In the genomic region with DNA sequence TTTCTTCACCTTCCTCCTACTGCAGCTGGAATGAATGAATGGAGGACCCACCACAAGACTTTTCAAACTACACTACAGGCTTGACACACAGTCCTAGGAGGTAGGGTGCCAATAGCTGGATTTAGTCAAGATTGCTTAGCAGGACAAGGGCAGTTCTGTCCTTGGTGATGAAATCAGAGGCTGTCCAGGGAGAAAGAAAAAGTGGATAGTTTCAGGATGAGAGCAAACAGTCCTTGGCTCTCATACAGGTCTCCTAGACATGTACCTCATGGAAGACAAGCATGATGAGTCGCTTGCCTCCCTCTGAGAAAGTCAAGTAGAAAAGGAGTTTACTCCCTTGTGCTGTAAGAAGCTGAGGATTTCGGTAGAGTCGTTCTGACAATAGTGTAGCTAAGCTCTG, we compare ENCODE assay signal across 14 mouse cellular contexts. TPM values are rescaled to one million over a fixed set of nuclear protein-coding genes. Genes with fewer than 3 reads are reported as not detected.
DNase-seq lines count a peak whose midpoint lies in the region.
"Had no signal": no experiment of that assay in that cellular context is flagged by ENCODE, and none has a peak within 500 bp of the region (broad histone marks: within the 10 kb centered on the region; RNA-seq: fewer than 3 reads in every experiment).

No protein-coding gene starts in this region.

- DNase-seq in adrenal gland, adult 2 months, result peak; percentile 43
- no peak for DNase-seq in adrenal gland, postnatal 25 days
- DNase-seq in NIH3T3 (ENCODE audit: low read depth), result peak; percentile 54
- no peak for DNase-seq in lung, postnatal 25 days (ENCODE audit: low spot score)
- no peak for DNase-seq in lung, postnatal 36 days
- DNase-seq: adrenal gland, adult 8-10 months; adrenal gland, postnatal 36 days; B cell, adult 2 months; cerebellum, adult 11-12 months; cerebellum, adult 2 months; cerebellum, adult 9-10 months; cerebellum, postnatal 10 days; cerebellum, postnatal 25 days; forebrain, postnatal 0 days had no signal

RNA-seq across cellular contexts. Expression of a gene that starts 16.7 kb away (rescaled TPM):
- 10 to 100 TPM; 51.9 to 73.4 TPM for total RNA-seq in adrenal gland, adult 2 months (2021)
- polyA plus RNA-seq in adrenal gland, adult 2 months (2012; rRNA removed), result 0.77 and 1.1 TPM in 2 replicates
- total RNA-seq in adrenal gland, postnatal 25 days (2021), result 73.8 and 77.7 TPM in 2 replicates

Comparison
In these comparisons a context has a peak if more than half of its experiments do, and no peak if none do; other contexts are left out.
1. DNase-seq: peak in adrenal gland, adult 2 months (single experiment) and NIH3T3 (single experiment); none in adrenal gland, postnatal 25 days (single experiment), lung, postnatal 25 days (single experiment) and lung, postnatal 36 days (single experiment).